Mouse (Mus musculus): ENCODE data around the gene Dennd1a.

The Dennd1a gene

DNA sequence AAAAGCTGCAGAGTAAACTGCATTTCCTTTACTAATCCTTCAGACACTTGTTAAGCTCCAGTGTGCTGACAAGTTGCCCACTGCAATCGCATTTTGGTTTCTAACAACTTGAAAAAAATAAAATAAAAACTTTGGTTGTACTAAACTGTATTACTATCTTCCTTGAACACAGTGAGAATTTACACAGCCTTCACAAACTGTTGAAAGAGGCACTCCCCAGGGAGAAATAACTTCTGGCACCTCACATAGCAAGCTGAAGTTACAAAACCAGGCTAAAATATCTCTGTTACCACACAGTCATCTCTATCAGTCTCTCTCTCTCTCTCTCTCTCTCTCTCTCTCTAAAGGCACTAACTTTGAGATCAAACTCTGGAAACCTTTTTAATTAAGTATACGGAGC, 63.4 kb downstream of the Dennd1a start:
- DNase-seq (ENCODE audit: low spot score), result no peak

- DNase-seq (ENCODE audit: low spot score), result no peak
These were observed 65.7 kb downstream of the Dennd1a start for GRCm38 (mm10) chr2:38221461-38221860.

DNA sequence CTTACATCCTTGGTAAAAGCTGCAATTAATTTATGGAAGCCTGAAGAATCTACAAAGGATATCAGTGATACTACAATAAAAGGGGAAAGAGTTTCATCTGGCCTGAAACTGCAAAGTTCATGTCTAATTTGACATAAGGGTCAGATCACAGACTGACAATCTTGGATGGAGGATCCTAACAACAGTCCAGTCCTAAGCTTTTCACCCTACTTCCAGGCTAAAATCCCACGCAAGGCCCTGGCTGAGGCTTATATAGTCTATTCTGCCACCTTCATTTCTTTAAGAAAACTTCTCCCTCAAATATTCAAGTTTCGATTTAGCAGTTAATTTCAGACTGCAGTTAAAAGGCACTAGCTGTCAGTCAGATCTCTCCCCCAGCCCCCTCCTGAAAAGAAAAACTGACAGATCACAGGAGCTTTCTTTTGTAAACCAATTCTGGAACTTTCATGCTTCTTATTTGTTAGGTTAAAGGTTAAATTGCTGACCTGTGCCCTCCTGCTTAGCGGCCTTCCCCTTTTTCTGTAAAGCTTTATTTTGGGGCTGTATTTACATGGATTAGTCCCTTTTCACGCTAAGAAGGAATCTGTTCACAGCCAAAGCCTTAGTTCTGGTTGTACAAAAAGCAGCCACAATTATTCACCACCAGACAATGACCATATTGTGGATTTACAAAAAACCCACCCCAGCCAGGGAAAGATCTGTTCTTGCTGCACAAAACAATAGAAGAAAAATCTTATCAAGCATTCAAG, 66.3 kb downstream of the Dennd1a start:
- no peak for DNase-seq (ENCODE audit: low spot score)

DNA sequence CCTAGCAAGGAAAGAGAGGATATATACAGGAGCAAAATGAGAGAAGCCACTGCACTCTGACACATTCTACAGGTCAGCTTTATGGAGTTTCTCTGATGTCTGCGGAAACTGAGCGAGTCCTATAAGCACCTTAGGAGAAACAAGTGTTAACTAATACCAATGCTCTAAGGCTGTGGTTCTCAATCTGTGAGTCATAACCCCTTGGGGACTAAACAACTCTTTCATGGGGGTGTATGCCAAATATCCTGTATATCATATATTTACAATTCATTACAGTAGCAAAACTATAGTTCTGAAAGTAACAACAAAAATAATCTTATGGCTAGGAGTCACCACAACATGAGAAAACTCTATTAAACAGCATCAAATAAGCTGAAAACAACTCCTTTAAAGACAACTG, 67.5 kb downstream of the Dennd1a start:
- no peak for DNase-seq (ENCODE audit: low spot score)

GRCm38 (mm10) chr2:38213041-38213440, 74.1 kb downstream of the Dennd1a start:
- DNase-seq (ENCODE audit: low spot score), result no peak

- DNase-seq (ENCODE audit: low spot score), result no peak
These were observed 75.8 kb downstream of the Dennd1a start for GRCm38 (mm10) chr2:38211426-38211825.

- no peak for DNase-seq (ENCODE audit: low spot score)
These were observed 79.4 kb downstream of the Dennd1a start for GRCm38 (mm10) chr2:38207752-38208151.

GRCm38 (mm10) chr2:38205281-38205680, 81.9 kb downstream of the Dennd1a start:
- no peak for DNase-seq (ENCODE audit: low spot score)

- DNase-seq (ENCODE audit: low spot score), result no peak
These were observed 82.5 kb downstream of the Dennd1a start for GRCm38 (mm10) chr2:38204696-38205095.

GRCm38 (mm10) chr2:38198072-38198471, 89.1 kb downstream of the Dennd1a start:
- no peak for DNase-seq (ENCODE audit: low spot score)

GRCm38 (mm10) chr2:38196199-38197060, 90.8 kb downstream of the Dennd1a start:
- no peak for DNase-seq (ENCODE audit: low spot score)

- DNase-seq (ENCODE audit: low spot score), result no peak
These were observed 95.2 kb downstream of the Dennd1a start for GRCm38 (mm10) chr2:38192007-38192406.

DNA sequence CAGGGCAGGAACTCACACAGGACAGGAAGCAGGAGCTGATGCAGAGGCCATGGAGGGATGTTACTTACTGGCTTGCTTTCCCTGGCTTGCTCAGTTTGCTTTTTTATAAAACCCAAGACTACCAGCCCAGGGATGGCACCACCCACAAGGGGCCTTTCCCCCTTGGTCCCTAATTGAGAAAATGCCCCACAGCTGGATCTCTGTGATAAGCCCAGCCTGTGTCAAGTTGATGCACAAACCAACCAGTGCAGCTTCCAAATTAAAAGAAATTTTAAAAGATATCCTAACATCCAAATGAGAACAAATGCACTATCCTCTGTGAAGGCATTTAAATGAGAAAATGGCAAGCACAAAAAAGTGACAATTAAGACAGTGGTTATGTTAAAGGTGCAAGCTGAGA, 95.6 kb downstream of the Dennd1a start:
- DNase-seq (ENCODE audit: low spot score), result no peak

DNA sequence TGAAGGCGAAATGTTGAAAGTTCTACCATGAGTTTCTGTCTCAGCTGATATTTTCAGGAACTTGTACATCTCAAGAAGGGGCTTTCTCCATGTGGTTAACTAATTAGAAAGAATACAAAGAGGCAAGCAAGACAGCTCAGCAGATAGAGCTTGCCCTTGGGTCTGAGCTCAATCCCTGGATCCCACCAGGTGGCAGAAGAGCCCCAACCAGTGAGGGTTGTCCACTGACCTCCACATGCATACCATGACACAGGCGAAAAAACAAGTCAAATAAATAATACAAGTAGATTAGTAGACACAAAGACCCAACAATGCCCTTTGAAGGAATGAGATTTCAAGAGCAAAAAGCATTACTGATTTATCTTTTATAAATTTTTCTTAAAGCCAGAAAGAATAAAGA, 100.8 kb downstream of the Dennd1a start:
- DNase-seq (ENCODE audit: low spot score), result peak; percentile 27

GRCm38 (mm10) chr2:38184977-38185376, 102.2 kb downstream of the Dennd1a start:
- no peak for DNase-seq (ENCODE audit: low spot score)

- DNase-seq (ENCODE audit: low spot score), result no peak
These were observed 103.3 kb downstream of the Dennd1a start for GRCm38 (mm10) chr2:38183881-38184280.

DNA sequence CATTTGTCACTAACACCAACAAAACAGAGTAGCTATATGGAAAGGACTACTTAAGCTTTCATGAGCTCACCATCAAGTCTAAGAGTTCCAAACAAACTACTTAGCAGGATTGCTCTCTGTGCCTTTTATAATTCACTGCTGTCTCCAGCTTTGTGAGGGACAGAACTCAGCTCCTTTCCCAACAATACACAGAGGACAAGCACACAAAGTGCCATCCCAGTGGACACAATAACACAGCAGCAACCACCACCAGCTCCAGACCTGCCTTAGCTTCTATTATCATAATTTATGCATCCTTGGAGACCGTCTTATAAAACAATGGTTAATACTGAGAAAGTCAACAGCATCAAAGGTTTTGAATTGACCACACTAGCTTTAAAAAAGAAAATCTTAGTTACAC, 104.9 kb downstream of the Dennd1a start:
- no peak for DNase-seq (ENCODE audit: low spot score)

DNA sequence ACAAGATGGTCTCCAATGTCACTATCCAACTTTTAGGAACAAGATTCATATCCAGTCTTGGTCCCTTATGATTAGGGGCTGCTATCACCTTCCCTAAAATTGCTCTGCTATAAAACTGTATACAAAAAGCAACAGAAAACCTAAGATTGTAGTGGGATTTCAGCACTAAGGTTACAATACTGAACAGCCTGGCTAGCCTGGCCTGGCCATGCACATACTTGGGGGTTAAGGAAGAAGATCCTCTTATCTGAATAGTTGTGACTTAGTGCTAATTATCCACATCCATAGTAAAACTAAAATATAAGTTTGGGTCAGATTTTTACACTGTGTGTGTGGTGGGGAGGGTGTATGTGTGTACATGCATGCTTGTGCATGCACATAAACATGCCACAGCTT, 109.6 kb downstream of the Dennd1a start:
- DNase-seq (ENCODE audit: low spot score), result no peak

- no peak for DNase-seq (ENCODE audit: low spot score)
These were observed 110.2 kb downstream of the Dennd1a start for GRCm38 (mm10) chr2:38176870-38177582.

DNA sequence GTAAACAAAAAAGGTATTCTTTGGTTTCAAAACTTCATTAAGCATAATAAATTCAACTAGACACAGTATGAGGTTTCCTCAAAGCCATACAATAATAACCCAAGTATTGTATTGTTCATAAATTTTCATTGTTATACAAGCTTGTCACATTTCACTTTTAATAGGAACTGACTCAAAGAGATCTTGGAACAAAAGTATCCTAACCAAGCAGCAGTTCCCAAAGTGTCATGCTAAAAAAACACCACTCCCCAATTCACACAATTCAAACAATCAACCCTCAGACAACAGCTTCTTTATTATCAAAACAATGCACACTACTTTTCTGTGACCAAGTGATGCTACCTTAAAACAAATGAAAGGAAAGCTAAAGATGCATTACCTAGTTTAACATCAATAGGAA, 111.9 kb downstream of the Dennd1a start:
- DNase-seq (ENCODE audit: low spot score), result no peak

GRCm38 (mm10) chr2:38168606-38169005, 118.6 kb downstream of the Dennd1a start:
- DNase-seq (ENCODE audit: low spot score), result no peak

DNA sequence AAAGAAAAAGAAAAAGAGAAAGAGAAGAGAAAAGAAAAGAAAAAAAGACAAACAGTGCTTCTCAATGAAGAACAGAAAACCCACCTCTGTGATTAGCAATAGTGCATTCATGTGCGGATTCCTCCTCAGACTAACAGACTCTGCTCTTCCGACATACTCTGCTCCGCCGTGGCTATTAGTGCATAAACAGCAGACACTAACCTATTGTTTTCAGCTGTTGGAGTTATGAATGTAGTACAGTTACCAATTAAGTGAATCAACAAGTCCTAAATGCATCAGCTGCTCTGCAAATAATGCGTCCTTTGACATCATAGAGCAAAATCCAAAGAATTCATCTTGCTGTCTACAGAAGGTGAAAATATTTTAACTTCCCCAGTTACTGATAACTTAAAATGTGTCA, 121.2 kb downstream of the Dennd1a start:
- no peak for DNase-seq (ENCODE audit: low spot score)

Measured in ovary, postnatal 36 days (tissue).